Mouse (Mus musculus): ENCODE results near the gene Fbxo9.

DNA sequence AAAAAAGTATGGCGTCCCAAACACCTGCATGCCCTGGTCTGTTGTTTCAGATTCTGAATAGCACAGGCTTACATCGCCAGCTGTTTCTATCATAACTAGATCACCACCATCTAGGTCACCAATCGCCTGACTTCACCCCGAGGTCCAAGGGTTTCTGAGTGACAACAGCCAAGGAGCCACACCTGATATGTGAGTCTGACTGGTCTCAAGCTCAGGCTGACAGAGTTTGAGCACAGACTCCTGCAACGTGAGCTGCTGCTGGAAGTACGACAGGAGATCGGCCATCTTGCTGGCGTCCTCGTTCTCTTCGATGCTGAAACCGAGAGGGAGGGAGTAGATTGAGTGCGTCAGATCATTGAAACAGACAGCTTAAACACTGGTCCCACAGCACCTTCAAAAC is 13.2 kb downstream of the Fbxo9 start:
- TF ChIP-seq CTCF (IDR thresholded peaks at IDR 0.05; ENCODE audit: control insufficient read depth, insufficient read depth, insufficient replicate concordance, low read depth, low read length) (no peak), POLR2A (IDR thresholded peaks at IDR 0.05; ENCODE audit: control insufficient read depth, low read depth, low read length) (no peak)

All from testis, adult 2 months (tissue).